Mouse (Mus musculus): Measurements from ENCODE around the gene E330017A01Rik. TPM values are rescaled to one million over a fixed set of nuclear protein-coding genes. Genes with fewer than 3 reads are reported as not detected.
"Not testable (repeated sequence)": the region's sequence is repeated elsewhere in the genome, so short reads cannot be mapped to it uniquely, and the experiment has no call there.

E330017A01Rik gene
- polyA plus RNA-seq, 1 experiment from 2014 or later = not detected

GRCm38 (mm10) chr16:58672396-58672795 lies 33.9 kb upstream of the E330017A01Rik start:
- no peak for ATAC-seq (ENCODE audit: low FRiP score, low read depth)
- 93% methylated on average over 13 of the region's 13 CpGs for WGBS
- Histone ChIP-seq H3K27ac (no peak overlapping the region), H3K4me2 (replicated peaks) (no peak overlapping the region), H3K9me3 (no peaks in the 10 kb centered on the region), H3K4me1 (peaks cover 10% of the 10 kb centered on the region; the same call in 1 of the 2 replicates), H3K9ac (no peak overlapping the region), H3K4me3 (no peak overlapping the region), H3K27me3 (no peaks in the 10 kb centered on the region), H3K36me3 (peaks cover 35% of the 10 kb centered on the region)

GRCm38 (mm10) chr16:58671212-58671985 lies 32.9 kb upstream of the E330017A01Rik start:
- Histone ChIP-seq H3K4me1 (peaks cover 10% of the 10 kb centered on the region; the same call in 1 of the 2 replicates), H3K27me3 (no peaks in the 10 kb centered on the region), H3K9ac (peak overlapping the region; percentile 85), H3K4me3 (peak overlapping the region; percentile 93), H3K36me3 (peaks cover 31% of the 10 kb centered on the region), H3K27ac (no peak overlapping the region), H3K4me2 (replicated peaks) (peak overlapping the region; percentile 76), H3K9me3 (no peaks in the 10 kb centered on the region)
- 74% methylated on average over 8 of the region's 8 CpGs for WGBS
- no peak for ATAC-seq (ENCODE audit: low FRiP score, low read depth)

GRCm38 (mm10) chr16:58670643-58671042 lies 32.1 kb upstream of the E330017A01Rik start:
- H3K27ac ChIP-seq = peak overlapping the region; percentile 76
- WGBS = under 1% methylated on average over 25 of the region's 25 CpGs

GRCm38 (mm10) chr16:58669917-58670630 lies 31.5 kb upstream of the E330017A01Rik start, which contains the start of gene Cpox:
TSS of gene Cpox (plus strand) at chr16:58670292.
- peak within 1 kb of the TSS; percentile 93 for H3K4me3 ChIP-seq
- peak within 1 kb of the TSS; percentile 76 for H3K4me2 ChIP-seq (replicated peaks)
- H3K4me1 ChIP-seq = peaks cover 10% of the 10 kb centered on the region; the same call in 1 of the 2 replicates
- ATAC-seq (ENCODE audit: low FRiP score, low read depth) = peak; percentile 98
- no peaks in the 10 kb centered on the region for H3K27me3 ChIP-seq
- H3K27ac ChIP-seq = peak within 1 kb of the TSS; percentile 76
- H3K9me3 ChIP-seq = no peaks in the 10 kb centered on the region
- WGBS = under 1% methylated on average over 51 of the region's 51 CpGs
- peaks cover 22% of the 10 kb centered on the region for H3K36me3 ChIP-seq
- peak within 1 kb of the TSS; percentile 85 for H3K9ac ChIP-seq

More at GRCm38 (mm10) chr16:58670643-58671042, 32.1 kb upstream of the E330017A01Rik start:
- peak overlapping the region; percentile 93 for H3K4me3 ChIP-seq
- peak overlapping the region; percentile 76 for H3K4me2 ChIP-seq (replicated peaks)
- no peaks in the 10 kb centered on the region for H3K27me3 ChIP-seq
- peak; percentile 25 for ATAC-seq (ENCODE audit: low FRiP score, low read depth)
- H3K36me3 ChIP-seq = peaks cover 26% of the 10 kb centered on the region
- peak overlapping the region; percentile 85 for H3K9ac ChIP-seq
- no peaks in the 10 kb centered on the region for H3K9me3 ChIP-seq
- H3K4me1 ChIP-seq = peaks cover 10% of the 10 kb centered on the region; the same call in 1 of the 2 replicates

- Histone ChIP-seq H3K9ac (no peak overlapping the region), H3K36me3 (peaks cover 14% of the 10 kb centered on the region), H3K9me3 (no peaks in the 10 kb centered on the region), H3K4me3 (peak overlapping the region; percentile 93), H3K4me1 (peaks cover 10% of the 10 kb centered on the region; the same call in 1 of the 2 replicates), H3K27me3 (no peaks in the 10 kb centered on the region), H3K27ac (no peak overlapping the region), H3K4me2 (replicated peaks) (peak overlapping the region; percentile 76)
- 59% methylated on average over 5 of the region's 5 CpGs for WGBS
- no peak for ATAC-seq (ENCODE audit: low FRiP score, low read depth)
These were observed 30.7 kb upstream of the E330017A01Rik start for GRCm38 (mm10) chr16:58669264-58669663.

- Histone ChIP-seq H3K27ac (no peak overlapping the region), H3K27me3 (no peaks in the 10 kb centered on the region), H3K4me2 (replicated peaks) (no peak overlapping the region), H3K9me3 (no peaks in the 10 kb centered on the region), H3K36me3 (peaks cover 8% of the 10 kb centered on the region), H3K4me1 (peaks cover 10% of the 10 kb centered on the region; the same call in 1 of the 2 replicates), H3K9ac (no peak overlapping the region), H3K4me3 (no peak overlapping the region)
- ATAC-seq (ENCODE audit: low FRiP score, low read depth) = no peak
- 84% methylated on average over 3 of the region's 3 CpGs for WGBS
These were observed 30.0 kb upstream of the E330017A01Rik start for GRCm38 (mm10) chr16:58668586-58668985.

- ATAC-seq (ENCODE audit: low FRiP score, low read depth); H3K27ac ChIP-seq; H3K4me2 ChIP-seq (replicated peaks); H3K9ac ChIP-seq; H3K4me1 ChIP-seq; H3K4me3 ChIP-seq; H3K27me3 ChIP-seq; H3K9me3 ChIP-seq; H3K36me3 ChIP-seq: not testable (repeated sequence)
- WGBS = 90% methylated on average over 3 of the region's 3 CpGs
These were observed 28.1 kb upstream of the E330017A01Rik start for GRCm38 (mm10) chr16:58666681-58667080.

- not testable (repeated sequence) for H3K9me3 ChIP-seq; H3K27me3 ChIP-seq; H3K4me2 ChIP-seq (replicated peaks); H3K36me3 ChIP-seq; ATAC-seq (ENCODE audit: low FRiP score, low read depth); H3K27ac ChIP-seq; H3K9ac ChIP-seq; H3K4me1 ChIP-seq; H3K4me3 ChIP-seq
These were observed 26.6 kb upstream of the E330017A01Rik start for GRCm38 (mm10) chr16:58665137-58665536.

- whole genome bisulfite sequencing = 89% methylated on average over 2 of the region's 2 CpGs
- Histone ChIP-seq H3K9me3 (no peaks in the 10 kb centered on the region), H3K4me1 (no peaks in the 10 kb centered on the region), H3K4me2 (replicated peaks) (no peak overlapping the region), H3K36me3 (no peaks in the 10 kb centered on the region), H3K27me3 (no peaks in the 10 kb centered on the region), H3K9ac (no peak overlapping the region), H3K4me3 (no peak overlapping the region), H3K27ac (no peak overlapping the region)
- no peak for ATAC-seq (ENCODE audit: low FRiP score, low read depth)
These were observed 25.3 kb upstream of the E330017A01Rik start for GRCm38 (mm10) chr16:58663816-58664215.

- ATAC-seq (ENCODE audit: low FRiP score, low read depth) = no peak
- 76% methylated on average over 5 of the region's 5 CpGs for WGBS
- no peaks in the 10 kb centered on the region for H3K36me3 ChIP-seq
- no peaks in the 10 kb centered on the region for H3K4me1 ChIP-seq
- no peak overlapping the region for H3K4me3 ChIP-seq
- H3K27me3 ChIP-seq = no peaks in the 10 kb centered on the region
- no peak overlapping the region for H3K9ac ChIP-seq
- H3K4me2 ChIP-seq (replicated peaks) = no peak overlapping the region
- no peaks in the 10 kb centered on the region for H3K9me3 ChIP-seq
- H3K27ac ChIP-seq = no peak overlapping the region
These were observed 24.5 kb upstream of the E330017A01Rik start for GRCm38 (mm10) chr16:58663021-58663420.

- H3K9ac ChIP-seq = no peak overlapping the region
- no peak overlapping the region for H3K27ac ChIP-seq
- H3K4me2 ChIP-seq (replicated peaks) = no peak overlapping the region
- no peak overlapping the region for H3K4me3 ChIP-seq
- no peaks in the 10 kb centered on the region for H3K36me3 ChIP-seq
- no peak for ATAC-seq (ENCODE audit: low FRiP score, low read depth)
- no peaks in the 10 kb centered on the region for H3K9me3 ChIP-seq
- H3K4me1 ChIP-seq = no peaks in the 10 kb centered on the region
- H3K27me3 ChIP-seq = no peaks in the 10 kb centered on the region
These were observed 23.8 kb upstream of the E330017A01Rik start for GRCm38 (mm10) chr16:58662287-58662791.

- no peak overlapping the region for H3K9ac ChIP-seq
- 77% methylated on average over 5 of the region's 5 CpGs for WGBS
- no peaks in the 10 kb centered on the region for H3K4me1 ChIP-seq
- H3K36me3 ChIP-seq = no peaks in the 10 kb centered on the region
- H3K4me3 ChIP-seq = no peak overlapping the region
- no peak overlapping the region for H3K4me2 ChIP-seq (replicated peaks)
- no peak overlapping the region for H3K27ac ChIP-seq
- H3K27me3 ChIP-seq = no peaks in the 10 kb centered on the region
- H3K9me3 ChIP-seq = no peaks in the 10 kb centered on the region
- no peak for ATAC-seq (ENCODE audit: low FRiP score, low read depth)
These were observed 23.3 kb upstream of the E330017A01Rik start for GRCm38 (mm10) chr16:58661826-58662225.
